Mouse (Mus musculus) left cerebral cortex, adult 9 months (tissue): ENCODE data around the gene Hnrnpf.

Experiments
- DNase-seq, 2 experiments: peaks; one replicate each; pipeline ENCODE4 v3.0.0; 2022; ENCODE audit warnings: low spot score in 2 of 2

Hnrnpf gene

DNA sequence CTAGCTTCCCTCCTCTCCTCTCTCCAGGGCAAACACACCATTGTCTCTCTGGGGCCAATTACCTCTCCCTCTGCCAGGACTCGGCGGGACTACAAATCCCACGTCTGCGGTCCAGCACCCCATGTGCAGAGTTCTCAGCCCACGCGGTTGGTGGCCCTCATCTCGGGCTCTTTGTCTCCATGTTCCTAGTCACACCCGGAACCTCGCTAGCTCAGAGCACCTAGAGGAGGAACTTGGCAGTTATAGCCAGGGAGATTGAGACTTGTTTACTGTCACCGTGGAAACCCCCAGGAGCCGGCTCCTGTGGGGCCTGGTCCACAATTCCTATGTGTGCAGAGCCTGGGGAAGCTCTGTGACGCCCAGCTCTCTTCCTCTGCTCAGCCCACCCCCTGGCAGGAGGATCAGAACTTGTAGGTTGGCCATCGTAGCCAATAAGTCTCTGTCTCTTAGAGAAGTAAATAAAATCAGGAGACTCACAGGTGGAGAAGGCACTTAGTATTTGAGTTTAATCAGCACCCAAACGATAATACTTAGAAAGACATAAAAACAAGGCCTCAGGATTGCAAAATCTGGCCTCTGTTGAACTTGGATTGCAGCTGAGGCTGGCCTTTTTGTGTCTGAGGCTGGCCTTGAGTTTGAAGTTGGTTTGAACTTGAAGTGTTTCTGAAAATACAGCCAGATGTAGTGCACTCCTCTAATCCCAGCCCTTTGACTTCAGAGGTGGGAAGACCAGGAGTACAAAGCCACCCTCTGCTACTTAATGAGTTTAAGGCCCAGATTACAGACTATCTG, 8.6 kb upstream of the Hnrnpf start:
- no peak for DNase-seq

DNA sequence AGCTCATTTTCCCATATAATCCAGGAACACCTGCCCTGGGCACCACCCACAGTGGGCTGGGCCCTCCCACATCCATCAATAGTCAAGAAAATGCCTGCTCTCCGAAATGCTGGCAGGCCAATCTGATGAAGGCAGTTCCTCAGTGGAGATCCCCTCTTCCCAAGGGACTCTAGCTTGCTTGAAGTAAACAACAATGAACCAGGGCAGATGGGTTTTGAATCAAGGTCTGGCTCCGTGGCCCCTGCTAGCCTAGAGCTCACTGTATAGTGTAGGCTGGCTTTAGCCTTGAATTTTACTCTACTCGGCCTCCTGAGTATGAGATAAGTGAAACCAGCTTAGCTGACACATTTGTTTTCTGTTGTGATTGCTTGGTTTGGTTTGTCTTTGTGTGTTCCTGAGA, 7.7 kb upstream of the Hnrnpf start:
- no peak for DNase-seq

DNA sequence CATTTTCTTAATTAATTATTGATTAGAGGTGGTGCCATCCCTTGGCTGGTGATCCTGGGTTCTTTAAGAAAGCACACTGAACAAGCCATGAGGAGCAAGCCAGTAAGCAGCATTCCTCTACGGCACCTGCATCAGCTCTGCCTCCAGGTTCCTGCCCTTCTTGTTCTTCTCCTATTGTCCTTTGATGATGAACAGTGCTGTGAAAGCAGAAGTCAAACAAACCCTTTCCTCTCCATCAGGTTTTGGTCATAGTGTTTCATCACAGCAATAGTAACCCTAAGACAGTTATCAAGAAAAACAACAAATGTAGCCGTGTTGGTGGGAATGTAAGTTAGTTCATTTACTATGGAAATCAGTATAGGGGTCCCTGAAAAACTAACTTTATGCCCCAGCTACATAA, 6.7 kb upstream of the Hnrnpf start:
- no peak for DNase-seq

DNA sequence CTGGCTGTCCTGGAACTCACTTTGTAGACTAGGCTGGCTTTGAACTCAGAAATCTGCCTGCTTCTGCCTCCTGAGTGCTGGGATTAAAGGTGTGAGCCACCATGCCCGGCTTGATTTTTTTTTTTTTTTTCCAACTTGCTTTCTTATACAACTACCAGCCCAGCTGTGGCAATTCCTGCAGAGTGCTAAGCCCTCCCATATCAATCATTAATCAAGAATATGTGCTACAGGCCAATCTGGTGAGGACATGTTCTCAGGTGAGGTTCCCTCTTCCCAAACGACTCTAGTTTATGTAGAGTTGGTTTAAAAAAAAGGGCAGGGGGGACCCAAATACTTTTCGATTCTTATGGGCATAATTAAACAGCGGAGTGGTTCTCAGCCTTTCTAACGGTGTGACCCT, 2.3 kb upstream of the Hnrnpf start:
- no peak for DNase-seq

DNA sequence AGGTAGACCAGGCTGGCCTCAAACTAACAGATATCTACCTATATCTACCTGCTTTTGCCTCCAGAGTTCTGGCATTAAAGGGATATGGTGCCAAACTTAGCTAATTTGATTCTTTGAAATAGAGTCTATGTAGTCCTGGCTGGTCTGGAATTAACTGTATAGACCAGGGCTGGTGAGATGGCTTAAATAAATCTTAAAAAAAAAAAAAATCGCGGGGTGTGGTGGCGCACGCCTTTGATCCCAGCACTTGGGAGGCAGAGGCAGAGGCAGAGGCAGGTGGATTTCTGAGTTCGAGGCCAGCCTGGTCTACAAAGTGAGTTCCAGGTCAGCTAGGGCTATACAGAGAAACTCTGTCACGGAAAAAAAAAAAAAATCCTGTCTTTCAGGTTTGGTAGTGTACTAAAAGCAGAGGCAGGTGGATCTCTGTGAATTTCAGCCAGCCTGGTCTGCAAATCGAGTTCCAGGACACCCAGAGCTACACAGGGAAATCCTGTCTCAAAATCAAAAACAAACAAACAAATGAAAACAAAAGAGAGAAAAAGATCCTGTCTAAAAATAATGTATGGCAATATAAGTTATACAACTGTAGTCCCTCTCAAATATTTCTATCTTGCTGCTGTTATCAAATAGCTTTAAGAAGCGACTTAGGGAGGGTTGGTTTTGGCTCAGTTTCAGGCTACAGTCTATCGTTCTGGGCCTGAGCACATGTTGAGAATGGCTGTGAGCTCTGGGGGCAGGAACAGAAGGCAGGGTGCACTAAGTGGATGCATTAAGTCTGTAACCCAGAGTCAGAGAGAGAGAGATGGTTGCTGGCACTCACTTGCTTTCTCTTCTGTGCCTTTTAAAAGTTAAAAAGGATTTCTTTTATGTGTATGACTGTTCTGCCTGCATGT, 1.6 kb downstream of the Hnrnpf start:
- DNase-seq, result no peak

DNA sequence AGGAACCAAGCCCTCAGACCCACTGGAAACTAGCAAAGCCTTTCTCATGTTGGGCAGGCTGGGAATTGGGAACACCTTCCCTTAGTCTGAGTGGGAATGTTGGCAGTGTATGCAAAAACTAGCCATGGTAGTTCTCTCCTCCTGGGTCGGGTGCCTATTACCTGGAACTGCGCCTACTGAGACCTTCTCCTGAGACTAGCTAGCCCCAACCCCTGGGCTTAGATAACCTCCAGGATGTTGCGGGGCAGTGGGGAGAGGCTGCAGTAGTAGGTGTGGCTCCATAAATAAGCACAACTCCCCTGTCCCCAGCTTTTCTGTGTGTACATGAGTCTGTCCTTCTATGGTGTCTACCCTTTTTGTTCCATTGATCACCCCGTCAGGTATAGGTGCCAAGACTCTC, 2.4 kb downstream of the Hnrnpf start:
- DNase-seq, result no peak

DNA sequence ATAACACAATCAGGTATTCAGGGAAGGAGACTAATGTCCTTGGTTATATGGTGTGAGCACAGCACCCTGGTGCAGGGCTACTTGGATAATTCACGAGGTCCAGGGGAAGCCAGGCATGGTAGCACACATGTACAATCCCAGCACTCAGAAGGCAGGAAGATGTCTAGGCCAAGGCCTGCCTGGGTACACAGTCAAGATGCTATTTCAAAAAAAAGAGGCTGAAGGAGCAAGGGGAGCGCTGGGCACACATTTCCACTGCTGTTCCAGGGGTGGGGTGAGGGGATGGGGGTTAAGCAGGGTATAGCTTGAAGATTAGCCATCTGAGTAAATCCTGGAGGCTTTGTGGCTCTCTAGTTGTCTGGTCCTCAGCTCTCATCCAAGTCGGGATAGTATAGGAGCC, 3.7 kb downstream of the Hnrnpf start:
- no peak for DNase-seq

DNA sequence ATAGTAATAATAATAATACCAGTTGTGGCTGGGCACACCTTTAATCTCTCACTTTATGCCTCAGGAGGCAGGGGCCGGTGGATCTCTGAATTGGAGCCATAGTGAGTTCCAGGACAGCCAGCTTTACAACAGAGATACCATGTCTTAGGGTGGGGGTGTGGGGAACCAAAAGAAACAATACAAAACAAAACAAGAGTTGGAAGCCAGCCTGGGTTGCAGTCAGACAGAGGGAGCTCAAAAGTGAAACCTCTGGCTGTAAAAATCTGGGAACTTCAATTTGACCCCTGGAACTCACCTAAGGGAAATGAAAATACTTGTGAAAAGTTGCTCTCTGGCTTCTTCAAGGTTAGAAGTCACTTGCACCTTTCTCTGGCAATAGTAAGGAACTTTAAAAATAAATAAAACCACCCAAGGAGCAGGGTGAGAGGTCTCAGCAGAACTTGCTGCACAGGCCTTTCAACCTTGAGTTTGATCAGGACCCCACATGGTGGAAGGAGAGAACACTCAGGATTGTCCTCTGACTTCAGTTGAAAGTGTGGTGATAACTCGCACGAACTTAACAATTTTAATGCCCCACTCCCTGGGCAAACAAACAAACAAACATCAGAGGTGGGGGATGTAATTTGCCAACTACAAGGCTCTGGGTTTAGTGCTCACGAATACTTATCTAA, 5.3 kb downstream of the Hnrnpf start:
- DNase-seq, result no peak

DNA sequence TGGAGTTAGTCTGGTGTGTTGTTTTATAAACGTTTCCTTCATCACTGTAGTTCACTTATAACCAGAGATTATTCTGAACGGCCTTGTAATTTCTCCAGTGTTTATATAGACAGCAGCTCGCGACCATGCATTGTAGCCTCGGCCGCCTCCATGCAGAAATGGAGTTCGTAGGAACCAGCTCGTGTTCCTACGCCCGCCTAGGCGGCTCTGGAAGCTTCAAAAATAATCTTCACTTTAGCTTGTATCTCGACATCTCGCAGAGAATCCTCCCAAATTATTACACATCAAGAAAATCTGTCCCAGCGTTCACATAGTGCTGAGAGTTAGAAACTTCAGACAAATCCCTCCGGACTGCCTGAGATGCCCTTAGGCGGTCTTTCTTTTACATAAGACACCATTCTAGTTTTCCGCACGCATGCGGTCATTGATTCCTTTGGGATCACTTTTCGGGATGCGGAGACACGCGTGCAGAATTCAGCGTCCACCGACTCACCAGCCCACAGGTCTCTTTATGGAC, 5.9 kb downstream of the Hnrnpf start:
- DNase-seq, result peak; percentile 51 to 72

DNA sequence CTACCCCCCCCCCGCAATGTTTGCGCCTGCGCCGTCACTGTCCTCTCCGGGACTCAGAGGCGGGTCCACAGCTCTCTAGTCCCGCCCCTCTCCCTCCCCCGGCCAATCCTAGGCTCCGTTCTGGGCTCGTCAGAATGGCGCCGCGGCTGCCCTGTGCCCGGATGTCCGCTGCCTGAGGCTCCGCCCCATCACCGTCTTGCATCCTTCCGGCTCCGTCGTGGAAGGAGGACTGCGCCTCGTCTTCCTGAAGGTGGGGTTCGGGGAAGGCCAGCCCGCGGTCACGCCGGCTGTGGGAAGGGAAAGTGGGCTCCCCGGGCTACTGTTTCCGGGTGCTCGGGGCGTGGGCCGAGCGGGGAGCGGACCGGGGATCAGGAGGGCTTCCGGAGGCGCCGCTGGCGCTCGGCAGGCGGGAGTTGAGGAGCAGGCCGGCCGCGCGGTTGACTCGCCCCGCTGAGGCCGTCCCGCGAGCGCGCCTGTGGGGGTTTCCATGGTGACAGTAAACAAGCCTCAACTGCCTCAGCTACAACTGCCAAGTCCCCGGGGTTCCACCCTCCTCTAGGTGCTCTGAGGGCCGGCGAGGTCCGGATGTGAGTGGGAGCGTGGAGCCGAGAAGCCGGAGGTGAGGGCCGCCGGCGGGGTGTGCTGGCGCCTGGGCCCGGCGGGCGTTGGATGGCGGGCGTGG, 6.6 kb downstream of the Hnrnpf start:
- peak; percentile 95 to 97 for DNase-seq

DNA sequence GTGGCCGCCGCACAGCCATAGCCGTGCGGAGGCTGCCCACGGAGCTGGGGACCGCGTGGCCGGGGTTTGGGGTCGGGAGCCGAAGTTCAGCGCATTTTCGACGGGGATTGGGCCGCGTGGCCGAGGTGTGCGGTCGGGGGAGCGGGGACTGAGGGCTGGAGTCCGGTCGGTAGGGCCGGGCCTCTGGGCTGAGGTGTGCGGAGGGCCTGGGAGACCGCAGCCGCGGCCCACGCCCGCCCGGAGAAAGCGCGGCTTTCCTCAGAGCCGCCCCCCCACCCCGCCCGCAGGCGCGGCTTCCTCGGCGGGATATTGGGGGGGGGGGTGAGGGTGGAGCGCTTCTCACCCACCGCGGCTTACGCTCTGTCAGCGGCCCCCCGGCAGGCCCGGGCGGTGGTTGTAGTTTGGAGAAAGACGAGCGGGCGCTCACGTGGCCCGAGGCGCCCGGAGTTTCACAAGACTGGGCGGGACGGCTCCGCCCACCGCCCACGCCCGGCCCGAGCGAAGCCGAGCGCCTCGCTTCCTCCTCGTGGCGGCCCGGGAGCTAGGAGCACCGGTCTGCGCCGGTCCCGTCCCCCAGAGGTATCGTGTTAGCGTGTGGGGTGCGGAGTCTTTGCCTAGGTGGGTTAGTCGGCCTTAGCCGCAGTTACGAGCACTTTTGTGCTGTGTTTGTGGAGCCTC, 7.3 kb downstream of the Hnrnpf start:
- peak in 1 of 2 experiments; percentile 58 for DNase-seq

DNA sequence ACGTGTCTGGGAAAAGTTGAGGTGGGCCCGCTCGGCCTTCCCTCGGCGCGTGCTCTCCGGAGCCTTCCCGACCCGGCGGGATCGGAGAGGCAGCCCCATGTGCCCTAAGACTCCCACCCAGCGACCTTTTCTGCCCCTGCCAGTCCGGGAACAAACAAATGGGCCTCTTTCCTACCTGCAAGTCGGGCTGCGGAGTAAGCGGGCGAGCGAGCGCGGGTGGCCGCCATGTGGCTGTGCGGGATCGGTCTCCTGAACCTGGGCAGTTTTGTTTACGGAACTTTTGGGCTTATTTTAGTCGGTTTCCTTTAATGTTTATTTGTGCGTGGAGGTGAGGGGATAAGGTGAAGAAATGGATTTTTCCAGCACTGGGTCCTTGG, 7.8 kb downstream of the Hnrnpf start:
- no peak for DNase-seq

DNA sequence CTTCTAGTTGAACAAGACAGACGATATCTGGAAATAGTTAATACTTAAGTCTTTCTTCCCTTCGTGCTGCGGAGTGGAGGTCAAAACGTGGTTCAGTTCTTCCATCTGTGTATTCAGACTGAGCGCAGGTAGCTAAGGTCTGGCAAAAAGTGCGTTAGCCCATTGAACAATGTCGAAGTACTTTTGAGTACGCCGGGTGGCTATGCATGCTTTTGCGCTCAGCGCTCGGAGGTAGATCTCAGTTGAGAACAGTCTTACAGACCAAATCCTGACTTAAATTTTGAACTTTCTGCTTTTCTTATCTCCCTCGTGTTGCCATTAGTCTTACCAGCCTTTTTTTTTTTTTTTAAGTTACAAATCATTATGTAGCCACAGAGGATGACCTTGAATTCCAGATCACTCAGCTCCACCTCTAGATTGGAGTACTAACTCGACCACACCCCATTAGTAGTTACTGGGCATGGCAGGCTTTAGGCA, 8.3 kb downstream of the Hnrnpf start:
- DNase-seq, result no peak

DNA sequence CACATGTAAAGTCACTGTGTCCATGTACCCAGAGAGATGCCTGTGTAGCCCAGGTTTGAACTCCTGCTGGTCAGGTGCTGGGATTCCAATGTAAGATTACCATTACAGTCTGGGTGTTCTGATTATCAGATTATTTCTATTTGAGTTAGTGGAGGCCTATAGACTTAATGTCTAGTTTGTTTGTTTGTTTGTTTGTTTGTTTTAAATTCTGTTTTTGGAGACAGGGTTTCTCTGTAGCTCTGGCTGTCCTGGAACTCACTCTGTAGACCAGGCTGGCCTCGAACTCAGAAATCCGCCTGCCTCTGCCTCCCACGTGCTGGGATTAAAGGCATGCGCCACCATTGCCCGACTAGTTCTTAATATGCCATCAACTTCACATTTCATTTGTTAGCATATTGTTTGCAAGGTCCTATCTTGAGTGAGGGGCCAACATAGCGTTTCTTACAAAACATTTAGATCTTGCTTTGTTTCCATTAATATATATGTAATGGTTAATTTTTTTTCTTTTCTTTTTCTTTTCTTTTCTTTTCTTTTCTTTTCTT, 10.1 kb downstream of the Hnrnpf start:
- no peak for DNase-seq

DNA sequence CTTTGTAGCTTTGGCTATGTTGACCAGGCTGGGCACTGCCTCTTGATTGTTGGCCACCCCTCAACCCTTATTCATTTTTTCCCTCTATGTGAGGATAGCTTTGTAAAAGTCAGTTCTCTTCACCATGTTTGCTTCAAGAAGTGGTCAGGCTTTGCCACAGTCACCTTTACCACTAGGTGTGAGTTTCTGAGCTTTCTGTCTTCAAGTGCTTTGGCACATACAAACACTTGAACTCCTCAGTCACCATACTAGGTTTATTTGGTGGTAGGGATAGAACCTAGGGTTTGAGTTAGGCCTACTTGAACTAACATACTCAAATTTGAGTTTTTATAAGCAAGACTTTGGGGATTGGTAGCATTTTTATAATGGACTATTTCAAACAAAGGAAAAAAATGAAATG, 14.4 kb downstream of the Hnrnpf start:
- DNase-seq, result no peak

DNA sequence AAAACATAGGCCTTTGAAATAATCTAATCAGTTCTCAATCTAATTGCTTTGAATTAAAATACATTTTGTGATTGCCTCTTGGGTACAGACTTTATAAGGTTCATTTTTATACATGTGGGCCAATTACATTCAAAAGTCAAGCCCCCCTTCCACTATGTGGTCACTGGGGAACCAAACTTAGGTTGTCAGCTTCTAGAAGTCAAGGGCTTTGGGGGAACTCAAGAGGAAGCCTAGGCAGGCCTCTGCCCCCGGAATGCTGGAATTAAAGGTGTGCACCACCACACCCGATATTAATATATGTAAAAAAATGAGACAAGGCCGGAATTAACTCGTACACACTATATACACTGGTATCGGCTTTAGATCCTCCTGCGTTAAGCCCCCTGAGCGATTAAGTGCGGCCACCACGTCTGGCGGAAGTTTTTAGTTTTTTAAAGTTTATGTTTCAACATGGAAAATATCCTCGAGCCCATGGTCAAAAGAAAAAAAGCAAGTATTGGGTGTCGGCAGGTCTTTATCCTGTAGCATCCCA, 16.1 kb downstream of the Hnrnpf start:
- DNase-seq, result no peak

DNA sequence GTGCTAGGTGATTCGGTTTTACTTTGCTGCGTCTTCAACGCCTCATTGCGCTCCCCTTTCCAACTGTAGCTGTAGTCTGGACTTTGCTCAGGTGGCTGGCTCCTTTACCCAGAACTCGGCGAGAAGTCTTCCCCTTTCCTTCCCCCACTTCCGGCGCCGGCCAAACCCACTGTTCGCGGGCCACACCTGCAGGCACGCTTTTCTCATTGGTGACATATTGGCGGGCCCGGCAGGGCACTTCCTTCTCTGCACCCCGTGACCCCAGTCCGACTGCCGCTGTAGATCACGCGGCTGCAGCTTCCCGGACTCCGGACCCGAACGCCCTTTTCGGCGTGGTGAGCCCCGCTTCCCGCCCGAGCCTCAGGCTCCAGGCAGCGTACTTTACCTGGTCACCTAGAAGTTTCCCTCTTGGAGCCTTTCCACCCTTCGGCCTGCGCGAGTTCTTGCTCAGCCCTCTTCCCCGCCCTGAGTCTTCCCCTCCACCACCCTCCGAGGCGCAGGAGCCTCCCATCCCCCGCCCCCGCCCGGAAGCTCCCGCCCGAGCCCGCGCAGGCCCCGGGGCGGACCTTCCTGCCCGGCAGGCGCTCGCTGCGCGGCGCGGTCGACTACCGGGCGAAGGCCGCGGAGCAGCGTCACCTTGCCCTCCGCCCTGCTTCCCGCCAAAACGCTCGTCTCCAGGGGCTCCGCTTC, 16.8 kb downstream of the Hnrnpf start:
- peak in 1 of 2 experiments; percentile 36 for DNase-seq

DNA sequence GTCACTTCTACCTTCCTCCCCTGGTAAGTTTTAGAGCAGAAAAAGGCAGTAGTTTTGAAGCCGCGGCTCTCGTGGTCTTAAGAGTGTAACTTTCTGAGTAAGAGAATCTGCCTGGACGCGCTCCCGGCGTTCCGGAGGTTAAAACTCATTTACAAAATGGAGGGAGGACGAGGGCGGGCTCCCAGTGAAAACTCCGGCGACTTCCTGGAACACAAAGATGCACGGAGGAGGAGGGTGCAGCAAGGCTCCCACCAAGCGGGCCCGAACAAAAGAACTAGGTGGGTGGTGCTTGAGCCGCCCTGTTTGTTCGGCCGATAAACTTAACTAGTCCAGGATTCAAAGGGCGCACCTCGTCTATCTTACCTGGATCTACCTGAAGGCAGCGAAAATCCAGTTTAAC, 17.5 kb downstream of the Hnrnpf start:
- peak in 1 of 2 experiments; percentile 51 for DNase-seq

DNA sequence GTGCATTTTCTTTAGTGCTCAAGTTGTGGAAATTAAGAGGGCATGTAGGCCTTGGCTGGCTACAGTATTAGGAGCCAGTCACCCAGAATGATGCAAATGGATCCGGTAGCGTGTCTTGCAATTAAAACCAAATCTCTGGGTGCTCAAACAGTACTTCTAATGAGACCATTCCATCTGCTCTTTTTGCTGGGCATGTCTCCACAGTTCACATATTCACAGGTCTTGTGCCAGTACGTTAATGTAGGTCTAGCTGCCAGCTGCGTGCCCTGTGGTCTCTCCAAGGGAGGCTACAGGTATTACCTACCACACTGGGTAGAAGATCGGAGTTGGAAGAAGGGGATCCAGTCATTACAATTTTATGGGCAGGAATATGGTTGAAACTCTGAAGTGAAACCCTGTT, 17.9 kb downstream of the Hnrnpf start:
- no peak for DNase-seq
